Mouse (Mus musculus) MEL (cell line): ENCODE results near the gene Lman2. TPM values are rescaled to one million over a fixed set of nuclear protein-coding genes. Genes with fewer than 3 reads are reported as not detected.
A peak's percentile ranks its signal among the peaks of the same experiment; 100 is the strongest.

Source experiments
- DNase-seq: peaks from one replicate; pipeline ENCODE4 v3.0.0; 2011; ENCODE audit warnings: low read depth, low spot score
- H3K27ac ChIP-seq: 2 replicates; pipeline ENCODE4 v1.5.1; 2012; ENCODE audit warnings: low read depth, mild to moderate bottlenecking, control low read depth, low read length, moderate library complexity; ENCODE audit not compliant: control insufficient read depth
- H3K27me3 ChIP-seq, 2 experiments: fragments of 150-350 bp in 1 of 2; sonication (generic) in 1 of 2; 2 replicates each; pipeline ENCODE4 v1.6.1; 2012; ENCODE audit warnings: low read length in 2 of 2, mild to moderate bottlenecking in 2 of 2, improper control_type of control experiment in 1 of 2, moderate library complexity in 1 of 2; ENCODE audit not compliant: insufficient read depth in 2 of 2, control insufficient read depth in 1 of 2
- H3K36me3 ChIP-seq, 2 experiments: 2 replicates each; pipeline ENCODE4 v1.6.1; 2012 to 2014; ENCODE audit warnings: low read length in 2 of 2, improper control_type of control experiment in 1 of 2, inconsistent platforms in 1 of 2, mild to moderate bottlenecking in 1 of 2; ENCODE audit not compliant: insufficient read depth in 2 of 2, control insufficient read depth in 1 of 2
- H3K4me1 ChIP-seq, 2 experiments: fragments of 150-350 bp in 1 of 2; sonication (generic) in 1 of 2; 2 replicates each; pipeline ENCODE4 v1.6.1; 2012; ENCODE audit warnings: low read length in 2 of 2, improper control_type of control experiment in 1 of 2, mild to moderate bottlenecking in 1 of 2; ENCODE audit not compliant: insufficient read depth in 2 of 2, control insufficient read depth in 1 of 2
- H3K4me3 ChIP-seq, 2 experiments: fragments of 150-350 bp in 1 of 2; sonication (generic) in 1 of 2; 2 replicates each; pipeline ENCODE4 v1.5.1; 2012; ENCODE audit warnings: low read depth in 2 of 2, low read length in 2 of 2, mild to moderate bottlenecking in 2 of 2, moderate library complexity in 2 of 2, control low read depth in 1 of 2, improper control_type of control experiment in 1 of 2; ENCODE audit not compliant: control insufficient read depth in 1 of 2, insufficient read depth in 1 of 2
- H3K79me2 ChIP-seq: 2 replicates; pipeline ENCODE4 v1.6.1; 2012; ENCODE audit warnings: mild to moderate bottlenecking, low read length, moderate library complexity; ENCODE audit not compliant: control insufficient read depth, poor library complexity, insufficient read depth
- H3K9ac ChIP-seq: 2 replicates; pipeline ENCODE4 v1.6.1; 2012; ENCODE audit warnings: low read depth, mild to moderate bottlenecking, control low read depth, low read length, moderate library complexity; ENCODE audit not compliant: control insufficient read depth, poor library complexity, severe bottlenecking
- H3K9me3 ChIP-seq: fragments of 150-350 bp; sonication (generic); replicated peaks from 2 replicates; pipeline ENCODE4 v1.6.1; 2012; ENCODE audit warnings: mild to moderate bottlenecking, low read length, improper control_type of control experiment, moderate library complexity; ENCODE audit not compliant: insufficient read depth
- BHLHE40 ChIP-seq: IDR thresholded peaks from 2 replicates; pipeline ENCODE4 v1.6.1; 2012; ENCODE audit warnings: low read depth, mild to moderate bottlenecking, inconsistent platforms, low read length, improper control_type of control experiment, borderline replicate concordance
- CHD2 ChIP-seq: IDR thresholded peaks from 2 replicates; pipeline ENCODE4 v1.6.1; 2011; ENCODE audit warnings: low read length, improper control_type of control experiment
- CTCF ChIP-seq, 3 experiments: IDR thresholded peaks in 2 of 3; conservative IDR thresholded peaks in 1 of 3; 2 replicates each; pipeline ENCODE4 v1.5.1; 2011 to 2012; ENCODE audit warnings: low read length in 3 of 3, low read depth in 2 of 3, mild to moderate bottlenecking in 2 of 3, improper control_type of control experiment in 1 of 3, inconsistent platforms in 1 of 3, mixed read lengths in 1 of 3, moderate library complexity in 1 of 3; ENCODE audit not compliant: control insufficient read depth in 1 of 3, insufficient read depth in 1 of 3, poor library complexity in 1 of 3, severe bottlenecking in 1 of 3
- ETS1 ChIP-seq: IDR thresholded peaks from 2 replicates; pipeline ENCODE4 v1.6.1; 2012; ENCODE audit warnings: low read depth, mild to moderate bottlenecking, inconsistent platforms, low read length, improper control_type of control experiment, moderate library complexity
- KAT2A ChIP-seq: conservative IDR thresholded peaks from 2 replicates; pipeline ENCODE4 v1.6.1; 2012; ENCODE audit warnings: low read depth, low read length, improper control_type of control experiment, inconsistent platforms
- MAFK ChIP-seq: IDR thresholded peaks from 2 replicates; pipeline ENCODE4 v1.6.1; 2011; ENCODE audit warnings: low read depth, mild to moderate bottlenecking, low read length, improper control_type of control experiment, borderline replicate concordance
- MAZ ChIP-seq: IDR thresholded peaks from 2 replicates; pipeline ENCODE4 v1.6.1; 2012; ENCODE audit warnings: low read depth, mild to moderate bottlenecking, inconsistent platforms, low read length, improper control_type of control experiment
- MXI1 ChIP-seq: IDR thresholded peaks from 2 replicates; pipeline ENCODE4 v1.6.1; 2011; ENCODE audit warnings: mild to moderate bottlenecking, low read depth, low read length, improper control_type of control experiment
- NELFE ChIP-seq: IDR thresholded peaks from 2 replicates; pipeline ENCODE4 v1.6.1; 2011; ENCODE audit warnings: low read depth, low read length, improper control_type of control experiment
- NRF1 ChIP-seq: IDR thresholded peaks from 2 replicates; pipeline ENCODE4 v1.6.1; 2014; ENCODE audit warnings: low read depth, mild to moderate bottlenecking, inconsistent platforms, low read length, improper control_type of control experiment, moderate library complexity; ENCODE audit not compliant: poor library complexity, insufficient read depth, severe bottlenecking
- POLR2AphosphoS2 ChIP-seq: IDR thresholded peaks from 2 replicates; pipeline ENCODE4 v1.6.1; 2011; ENCODE audit warnings: low read length, improper control_type of control experiment
- RAD21 ChIP-seq: IDR thresholded peaks from 2 replicates; pipeline ENCODE4 v1.6.1; 2011; ENCODE audit warnings: mild to moderate bottlenecking, low read depth, low read length, improper control_type of control experiment
- RCOR1 ChIP-seq: IDR thresholded peaks from 2 replicates; pipeline ENCODE4 v1.6.1; 2012; ENCODE audit warnings: low read depth, mild to moderate bottlenecking, inconsistent platforms, low read length, improper control_type of control experiment
- TAL1 ChIP-seq: IDR thresholded peaks from 2 replicates; pipeline ENCODE4 v1.6.1; 2012; ENCODE audit warnings: mild to moderate bottlenecking, inconsistent platforms, low read length, moderate library complexity, mixed read lengths
- TBP ChIP-seq: IDR thresholded peaks from 2 replicates; pipeline ENCODE4 v1.8.0; 2011; ENCODE audit warnings: low read depth, low read length, improper control_type of control experiment
- TCF12 ChIP-seq: IDR thresholded peaks from 2 replicates; pipeline ENCODE4 v1.6.1; 2014; ENCODE audit warnings: low read depth, mild to moderate bottlenecking, inconsistent platforms, low read length, improper control_type of control experiment, moderate library complexity
- USF1 ChIP-seq: IDR thresholded peaks from 2 replicates; pipeline ENCODE4 v1.6.1; 2014; ENCODE audit warnings: low read depth, mild to moderate bottlenecking, inconsistent platforms, low read length, improper control_type of control experiment, moderate library complexity
- ZMIZ1 ChIP-seq: IDR thresholded peaks from 2 replicates; pipeline ENCODE4 v1.6.1; 2012; ENCODE audit warnings: low read depth, mild to moderate bottlenecking, inconsistent platforms, low read length, improper control_type of control experiment, moderate library complexity
- ZNF384 ChIP-seq: IDR thresholded peaks from 2 replicates; pipeline ENCODE4 v1.6.1; 2012; ENCODE audit warnings: low read depth, mild to moderate bottlenecking, inconsistent platforms, low read length, improper control_type of control experiment
- polyA plus RNA-seq, 2 experiments: library from polyadenylated mRNA; stranded (reverse) in 1 of 2; unstranded in 1 of 2; fragments of >175 nt in 1 of 2; fragments of >200 nt in 1 of 2; gene quantifications; 2 replicates each; pipeline versions ENCODE4 v1.2.1 to v1.2.4; 2012; ENCODE audit warnings: low replicate concordance in 2 of 2, low read depth in 1 of 2; ENCODE audit not compliant: insufficient read length in 2 of 2, insufficient read depth in 1 of 2, missing spikeins in 1 of 2
- total RNA-seq: library from RNA; depleted of rRNA; stranded (reverse); fragments of 300-350 nt; gene quantifications from 2 replicates; pipeline ENCODE4 v1.2.3, GENCODE M21; 2012

The Lman2 gene
- total and polyA plus RNA-seq, 3 experiments = 86.1 to 239 (median 145) TPM

DNA sequence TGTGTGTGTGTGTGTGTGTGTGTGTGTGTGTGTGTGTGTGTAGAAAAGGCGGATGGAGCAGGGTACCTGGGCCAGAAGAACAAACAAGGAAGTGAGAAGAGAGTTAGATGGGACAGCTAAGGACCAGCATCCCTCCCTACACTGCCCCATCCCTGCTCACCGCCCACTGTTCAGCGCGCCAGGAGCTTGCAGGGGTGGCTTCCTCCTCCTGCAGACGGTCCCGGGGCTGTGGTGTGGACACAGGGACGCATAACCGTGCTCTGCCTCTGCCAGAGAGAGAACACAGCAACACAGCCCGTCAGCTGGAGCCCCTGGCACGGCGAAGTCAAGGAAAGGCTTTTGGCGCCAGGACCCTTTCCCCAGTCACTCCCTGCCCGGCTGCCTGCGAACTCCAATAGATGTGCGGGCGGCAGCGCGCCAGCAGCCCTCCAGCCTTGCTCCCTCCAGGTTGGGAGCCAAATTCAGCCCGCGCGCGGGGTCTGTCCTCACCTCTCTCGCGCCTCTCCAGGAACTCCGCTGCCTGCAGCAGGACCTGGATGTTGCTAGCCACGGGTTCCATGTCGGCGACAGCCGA, 33.4 kb downstream of the Lman2 start:
- Histone ChIP-seq H3K4me1 (peaks cover 0 to 11% of the 10 kb centered on the region in 2 experiments; a peak in 2 of 4 replicates), H3K27ac (peak overlapping the region; percentile 37; the same call in 1 of the 2 replicates)
- TF ChIP-seq TCF12 (no peak), TBP (no peak)
- TF ChIP-seq, all 39 proteins: peak for 0

DNA sequence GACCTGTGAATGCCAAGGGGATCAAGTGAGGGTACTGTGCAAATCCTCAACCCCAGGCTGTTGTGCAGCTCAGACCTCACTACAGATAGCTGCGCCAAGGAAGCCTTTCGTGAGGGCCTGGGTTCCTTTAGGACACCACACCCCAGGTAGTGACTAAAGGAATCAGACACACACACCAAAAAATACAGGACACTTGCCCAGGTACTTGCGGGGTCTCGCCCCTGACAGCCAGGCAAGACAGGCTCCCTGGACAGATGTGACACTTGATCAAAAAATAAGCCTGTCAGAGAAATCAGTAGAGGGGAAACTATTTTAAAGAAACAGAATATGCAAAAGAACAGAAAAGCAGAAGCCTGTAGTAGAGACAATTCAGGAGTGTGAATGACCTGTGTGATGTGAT, 33.9 kb downstream of the Lman2 start:
- H3K79me2 ChIP-seq = peaks cover 2% of the 10 kb centered on the region; the same call in 1 of the 2 replicates

More for the DNA sequence above, 33.4 kb downstream of the Lman2 start:
- no peak for DNase-seq
- no peaks in the 10 kb centered on the region for H3K9me3 ChIP-seq
- H3K27me3 ChIP-seq = no peaks in the 10 kb centered on the region
- H3K9ac ChIP-seq = peak overlapping the region; percentile 68
- H3K36me3 ChIP-seq = peaks cover 0 to 4% of the 10 kb centered on the region in 2 experiments; a peak in 1 of 4 replicates
- H3K79me2 ChIP-seq = peaks cover 2% of the 10 kb centered on the region; the same call in 1 of the 2 replicates
- H3K4me3 ChIP-seq = peak overlapping the region; percentile 65 to 71

DNA sequence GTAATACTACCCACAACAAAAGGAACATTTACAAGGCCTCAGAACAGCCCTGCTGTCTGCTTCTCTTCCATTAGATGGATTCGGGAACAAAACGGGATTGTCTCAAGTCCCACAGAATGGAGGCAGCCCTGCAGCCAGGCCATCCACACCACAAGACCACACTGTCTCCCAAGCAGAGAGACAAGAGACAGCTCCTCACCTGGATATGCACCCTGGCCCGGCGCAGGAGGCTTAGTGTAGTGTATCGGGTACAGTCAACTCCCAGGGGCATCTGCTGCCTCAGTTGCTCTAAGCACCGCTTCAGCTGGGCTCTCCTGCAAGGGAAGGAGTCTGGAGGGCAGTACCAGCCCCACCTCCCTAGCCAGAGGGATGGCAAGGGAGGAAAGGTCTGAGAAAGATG, 34.4 kb downstream of the Lman2 start:
- Histone ChIP-seq H3K4me1 (peaks cover 0 to 11% of the 10 kb centered on the region in 2 experiments; a peak in 2 of 4 replicates), H3K9ac (no peak overlapping the region), H3K79me2 (peaks cover 4% of the 10 kb centered on the region), H3K9me3 (no peaks in the 10 kb centered on the region), H3K27me3 (no peaks in the 10 kb centered on the region), H3K36me3 (peaks cover 4% of the 10 kb centered on the region in 2 experiments; a peak in 2 of 4 replicates), H3K4me3 (no peak overlapping the region), H3K27ac (no peak overlapping the region)
- no peak for DNase-seq
- TF ChIP-seq ETS1 (no peak), ZNF384 (no peak), NRF1 (no peak), MAFK (no peak), BHLHE40 (no peak), TAL1 (no peak), USF1 (no peak), CTCF (IDR thresholded peaks at IDR 0.05 in 2 of 3, conservative IDR thresholded peaks at IDR 0.05 in 1 of 3; ENCODE audit: control insufficient read depth in 1 of 3, insufficient read depth in 1 of 3, low read depth in 2 of 3, low read length in 3 of 3, poor library complexity in 1 of 3, severe bottlenecking in 1 of 3) (no peak), RAD21 (no peak), RCOR1 (no peak), MXI1 (no peak)

More for the DNA sequence above, 33.9 kb downstream of the Lman2 start:
- H3K9me3 ChIP-seq = no peaks in the 10 kb centered on the region
- no peak overlapping the region for H3K4me3 ChIP-seq
- H3K4me1 ChIP-seq = peaks cover 0 to 11% of the 10 kb centered on the region in 2 experiments; a peak in 2 of 4 replicates
- DNase-seq = no peak
- TF ChIP-seq BHLHE40 (no peak), NELFE (no peak), KAT2A (no peak), POLR2AphosphoS2 (no peak), ZMIZ1 (no peak), TCF12 (no peak), CHD2 (no peak), CTCF (IDR thresholded peaks at IDR 0.05 in 2 of 3, conservative IDR thresholded peaks at IDR 0.05 in 1 of 3; ENCODE audit: control insufficient read depth in 1 of 3, insufficient read depth in 1 of 3, low read depth in 2 of 3, low read length in 3 of 3, poor library complexity in 1 of 3, severe bottlenecking in 1 of 3) (no peak), MAZ (no peak)
- H3K36me3 ChIP-seq = peaks cover 2 to 4% of the 10 kb centered on the region in 2 experiments; a peak in 2 of 4 replicates
- no peak overlapping the region for H3K27ac ChIP-seq
- H3K9ac ChIP-seq = peak overlapping the region; percentile 68; the same call in 1 of the 2 replicates
- no peaks in the 10 kb centered on the region for H3K27me3 ChIP-seq
